Mouse (Mus musculus) limb, embryonic 15.5 days (tissue): ENCODE measurements around the gene Bhlhe40. TPM values are rescaled to one million over a fixed set of nuclear protein-coding genes. Genes with fewer than 3 reads are reported as not detected.

ENCODE experiments used
- ATAC-seq: fragments of 200-750 bp; cut with Nextera tagmentation; 2 replicates; pipeline ENCODE4 v1.8.0; 2017; ENCODE audit warnings: low read depth, moderate TSS enrichment; ENCODE audit not compliant: insufficient number of reproducible peaks, low FRiP score, low TSS enrichment
- H3K27ac ChIP-seq: fragments of 300-500 bp; sonication (generic); 2 replicates; pipeline ENCODE4 v1.5.1; 2015; ENCODE audit warnings: moderate library complexity, mild to moderate bottlenecking, inconsistent platforms
- H3K27me3 ChIP-seq: fragments of 300-500 bp; sonication (generic); 2 replicates; pipeline ENCODE4 v1.6.1; 2015; ENCODE audit warnings: inconsistent platforms
- H3K36me3 ChIP-seq: fragments of 300-500 bp; sonication (generic); 2 replicates; pipeline ENCODE4 v1.6.1; 2015; ENCODE audit warnings: inconsistent platforms
- H3K4me1 ChIP-seq: fragments of 300-500 bp; sonication (generic); 2 replicates; pipeline ENCODE4 v1.6.1; 2015; ENCODE audit warnings: inconsistent platforms
- H3K4me2 ChIP-seq: fragments of 300-500 bp; sonication (generic); 2 replicates; pipeline ENCODE4 v1.6.1; 2015; ENCODE audit warnings: mild to moderate bottlenecking, inconsistent platforms
- H3K4me3 ChIP-seq: fragments of 300-500 bp; sonication (generic); 2 replicates; pipeline ENCODE4 v1.5.1; 2015; ENCODE audit warnings: mild to moderate bottlenecking, inconsistent platforms
- H3K9ac ChIP-seq: fragments of 300-500 bp; sonication (generic); 2 replicates; pipeline ENCODE4 v1.6.1; 2015; ENCODE audit warnings: inconsistent platforms
- H3K9me3 ChIP-seq: fragments of 300-500 bp; sonication (generic); 2 replicates; pipeline ENCODE4 v1.6.1; 2016; ENCODE audit warnings: inconsistent platforms
- WGBS: fragments of 180-500 bp; shearing (Covaris S2); methylation state at CpG from one replicate; pipeline ENCODE4 v1.1.7; 2015; 5-methylcytosine and 5-hydroxymethylcytosine counted together
- polyA plus RNA-seq: library from polyadenylated mRNA; unstranded; fragments of >200 nt; fragmentation: Nextera tagmentation; extraction: Ambion mirVana; gene quantifications from 2 replicates; pipeline ENCODE4 v1.2.1, GENCODE M21; 2015

Gene Bhlhe40
- polyA plus RNA-seq, 1 experiment from 2014 or later, result 44.5 TPM

- H3K27ac ChIP-seq, result no peak overlapping the region
- H3K9me3 ChIP-seq, result no peaks in the 10 kb centered on the region
- peaks cover 30% of the 10 kb centered on the region for H3K4me1 ChIP-seq
- H3K4me3 ChIP-seq, result no peak overlapping the region
- no peak overlapping the region for H3K4me2 ChIP-seq
- H3K9ac ChIP-seq, result no peak overlapping the region
- ATAC-seq, result no peak
- 85% methylated on average over 24 of the region's 24 CpGs for WGBS
- H3K36me3 ChIP-seq, result peaks cover 17% of the 10 kb centered on the region; the same call in 1 of the 2 replicates
- no peaks in the 10 kb centered on the region for H3K27me3 ChIP-seq
Observed at GRCm38 (mm10) chr6:108664533-108665150, 4.2 kb downstream of the Bhlhe40 start.

- Histone ChIP-seq H3K4me3 (no peak overlapping the region), H3K4me2 (no peak overlapping the region), H3K9ac (no peak overlapping the region), H3K9me3 (no peaks in the 10 kb centered on the region), H3K36me3 (peaks cover 17% of the 10 kb centered on the region; the same call in 1 of the 2 replicates), H3K27me3 (no peaks in the 10 kb centered on the region), H3K4me1 (peaks cover 30% of the 10 kb centered on the region), H3K27ac (no peak overlapping the region)
- no peak for ATAC-seq
- 71% methylated on average over 5 of the region's 5 CpGs for WGBS
Observed at GRCm38 (mm10) chr6:108665587-108665986, 5.2 kb downstream of the Bhlhe40 start.

GRCm38 (mm10) chr6:108666648-108667488 lies 6.4 kb downstream of the Bhlhe40 start:
- WGBS, result 83% methylated on average over 12 of the region's 12 CpGs
- H3K27ac ChIP-seq, result 0 out of 2 replicates have a peak overlapping the region, but pooled peaks have one; percentile 81
- no peak for ATAC-seq
- no peaks in the 10 kb centered on the region for H3K27me3 ChIP-seq
- peaks cover 30% of the 10 kb centered on the region for H3K4me1 ChIP-seq
- H3K36me3 ChIP-seq, result peaks cover 17% of the 10 kb centered on the region; the same call in 1 of the 2 replicates
- H3K4me2 ChIP-seq, result no peak overlapping the region
- H3K9ac ChIP-seq, result no peak overlapping the region
- H3K4me3 ChIP-seq, result no peak overlapping the region
- no peaks in the 10 kb centered on the region for H3K9me3 ChIP-seq

GRCm38 (mm10) chr6:108667599-108668021 lies 7.2 kb downstream of the Bhlhe40 start:
- H3K36me3 ChIP-seq, result peaks cover 17% of the 10 kb centered on the region; the same call in 1 of the 2 replicates
- H3K9me3 ChIP-seq, result no peaks in the 10 kb centered on the region
- H3K4me1 ChIP-seq, result peaks cover 24% of the 10 kb centered on the region
- peak overlapping the region; percentile 56 for H3K4me2 ChIP-seq
- no peak overlapping the region for H3K9ac ChIP-seq
- ATAC-seq, result 0 out of 2 replicates have a peak, but pooled peaks have one; percentile 22
- no peaks in the 10 kb centered on the region for H3K27me3 ChIP-seq
- 26% methylated on average over 6 of the region's 6 CpGs for WGBS
- peak overlapping the region; percentile 81 for H3K27ac ChIP-seq
- H3K4me3 ChIP-seq, result peak overlapping the region; percentile 24; the same call in 1 of the 2 replicates

GRCm38 (mm10) chr6:108668321-108668786 lies 7.9 kb downstream of the Bhlhe40 start:
- WGBS, result under 1% methylated on average over 30 of the region's 30 CpGs
- Histone ChIP-seq H3K4me1 (peaks cover 20% of the 10 kb centered on the region), H3K9ac (no peak overlapping the region), H3K4me2 (peak overlapping the region; percentile 56), H3K36me3 (peaks cover 17% of the 10 kb centered on the region; the same call in 1 of the 2 replicates), H3K4me3 (peak overlapping the region; percentile 24), H3K27ac (peak overlapping the region; percentile 81), H3K9me3 (no peaks in the 10 kb centered on the region), H3K27me3 (no peaks in the 10 kb centered on the region)
- ATAC-seq, result peak; percentile 91

- no peak for ATAC-seq
- H3K27me3 ChIP-seq, result no peaks in the 10 kb centered on the region
- H3K4me1 ChIP-seq, result peaks cover 16% of the 10 kb centered on the region
- WGBS, result 78% methylated on average over 3 of the region's 3 CpGs
- H3K27ac ChIP-seq, result no peak overlapping the region
- H3K4me3 ChIP-seq, result no peak overlapping the region
- H3K9me3 ChIP-seq, result no peaks in the 10 kb centered on the region
- H3K36me3 ChIP-seq, result peaks cover 8% of the 10 kb centered on the region; the same call in 1 of the 2 replicates
- no peak overlapping the region for H3K4me2 ChIP-seq
- H3K9ac ChIP-seq, result no peak overlapping the region
Observed at GRCm38 (mm10) chr6:108670276-108670675, 9.8 kb downstream of the Bhlhe40 start.

- H3K27me3 ChIP-seq, result no peaks in the 10 kb centered on the region
- no peak overlapping the region for H3K27ac ChIP-seq
- H3K9me3 ChIP-seq, result no peaks in the 10 kb centered on the region
- H3K4me3 ChIP-seq, result no peak overlapping the region
- WGBS, result 56% methylated on average over 3 of the region's 3 CpGs
- H3K4me2 ChIP-seq, result no peak overlapping the region
- ATAC-seq, result no peak
- peaks cover 16% of the 10 kb centered on the region for H3K4me1 ChIP-seq
- H3K9ac ChIP-seq, result no peak overlapping the region
- H3K36me3 ChIP-seq, result peaks cover 3% of the 10 kb centered on the region; the same call in 1 of the 2 replicates
Observed at GRCm38 (mm10) chr6:108670821-108671220, 10.4 kb downstream of the Bhlhe40 start.

- Histone ChIP-seq H3K4me2 (no peak overlapping the region), H3K27me3 (no peaks in the 10 kb centered on the region), H3K9ac (no peak overlapping the region), H3K9me3 (no peaks in the 10 kb centered on the region), H3K36me3 (no peaks in the 10 kb centered on the region), H3K4me3 (no peak overlapping the region), H3K4me1 (peaks cover 16% of the 10 kb centered on the region), H3K27ac (no peak overlapping the region)
- 82% methylated on average over 8 of the region's 8 CpGs for WGBS
- ATAC-seq, result no peak
Observed at GRCm38 (mm10) chr6:108672094-108672493, 11.7 kb downstream of the Bhlhe40 start.

- H3K9ac ChIP-seq, result no peak overlapping the region
- no peak for ATAC-seq
- WGBS, result 85% methylated on average over 2 of the region's 2 CpGs
- H3K4me2 ChIP-seq, result no peak overlapping the region
- H3K36me3 ChIP-seq, result no peaks in the 10 kb centered on the region
- no peaks in the 10 kb centered on the region for H3K9me3 ChIP-seq
- no peaks in the 10 kb centered on the region for H3K4me1 ChIP-seq
- H3K27ac ChIP-seq, result no peak overlapping the region
- no peak overlapping the region for H3K4me3 ChIP-seq
- no peaks in the 10 kb centered on the region for H3K27me3 ChIP-seq
Observed at GRCm38 (mm10) chr6:108674221-108674620, 13.8 kb downstream of the Bhlhe40 start.

GRCm38 (mm10) chr6:108676783-108677340 lies 16.4 kb downstream of the Bhlhe40 start:
- H3K4me1 ChIP-seq, result no peaks in the 10 kb centered on the region
- 90% methylated on average over 9 of the region's 9 CpGs for WGBS

GRCm38 (mm10) chr6:108677697-108678096 lies 17.3 kb downstream of the Bhlhe40 start:
- WGBS, result 85% methylated on average over 4 of the region's 4 CpGs
- H3K27me3 ChIP-seq, result no peaks in the 10 kb centered on the region
- H3K4me3 ChIP-seq, result no peak overlapping the region
- H3K27ac ChIP-seq, result no peak overlapping the region
- no peaks in the 10 kb centered on the region for H3K9me3 ChIP-seq
- no peak overlapping the region for H3K4me2 ChIP-seq
- H3K36me3 ChIP-seq, result no peaks in the 10 kb centered on the region
- ATAC-seq, result no peak
- H3K9ac ChIP-seq, result no peak overlapping the region
- H3K4me1 ChIP-seq, result no peaks in the 10 kb centered on the region

More at GRCm38 (mm10) chr6:108676783-108677340, 16.4 kb downstream of the Bhlhe40 start:
- Histone ChIP-seq H3K27ac (no peak overlapping the region), H3K4me3 (no peak overlapping the region), H3K4me2 (no peak overlapping the region), H3K9ac (no peak overlapping the region), H3K9me3 (no peaks in the 10 kb centered on the region), H3K36me3 (no peaks in the 10 kb centered on the region), H3K27me3 (no peaks in the 10 kb centered on the region)
- ATAC-seq, result no peak
